Mouse (Mus musculus) thymus, adult 2 months (tissue): ENCODE measurements around the gene Cd79a. TPM values are rescaled to one million over a fixed set of nuclear protein-coding genes. Genes with fewer than 3 reads are reported as not detected.

Experiments
- DNase-seq: peaks from one replicate; pipeline ENCODE4 v3.0.0; 2021
- H3K27ac ChIP-seq: fragments of 200-500 bp; 2 replicates; pipeline ENCODE4 v1.5.1; 2012; ENCODE audit warnings: low read length, control low read depth; ENCODE audit not compliant: control insufficient read depth, insufficient read depth
- H3K27me3 ChIP-seq: fragments of 200-500 bp; 2 replicates; pipeline ENCODE4 v1.6.1; 2012; ENCODE audit warnings: mild to moderate bottlenecking, low read length, moderate library complexity, mixed read lengths; ENCODE audit not compliant: control insufficient read depth, insufficient read depth
- H3K36me3 ChIP-seq: fragments of 200-500 bp; 2 replicates; pipeline ENCODE4 v1.6.1; 2012; ENCODE audit warnings: mild to moderate bottlenecking, low read length, moderate library complexity; ENCODE audit not compliant: control insufficient read depth, insufficient read depth
- H3K4me1 ChIP-seq: fragments of 200-500 bp; replicated peaks from 2 replicates; pipeline ENCODE4 v1.6.1; 2012; ENCODE audit warnings: low read length; ENCODE audit not compliant: control insufficient read depth, insufficient read depth
- H3K4me3 ChIP-seq: fragments of 200-500 bp; 2 replicates; pipeline ENCODE4 v1.5.1; 2012; ENCODE audit warnings: mild to moderate bottlenecking, low read length, control low read depth, moderate library complexity; ENCODE audit not compliant: control insufficient read depth, insufficient read depth
- CTCF ChIP-seq: fragments of 200-500 bp; IDR thresholded peaks from 2 replicates; pipeline ENCODE4 v1.5.1; 2012; ENCODE audit warnings: mild to moderate bottlenecking, control low read depth, low read length, moderate library complexity, borderline replicate concordance; ENCODE audit not compliant: control insufficient read depth, poor library complexity, insufficient read depth; ENCODE audit errors: extremely low read depth
- POLR2A ChIP-seq: fragments of 200-500 bp; IDR thresholded peaks from 2 replicates; pipeline ENCODE4 v1.6.1; 2012; ENCODE audit warnings: mild to moderate bottlenecking, low read length, control low read depth, moderate library complexity; ENCODE audit not compliant: control insufficient read depth, poor library complexity, insufficient read depth; ENCODE audit errors: extremely low read depth
- WGBS: fragments of 180-500 bp; shearing (Covaris S2); methylation state at CpG from one replicate; pipeline ENCODE4 v1.1.7; 2018; 5-methylcytosine and 5-hydroxymethylcytosine counted together
- polyA plus RNA-seq: library from polyadenylated mRNA; depleted of rRNA; stranded (reverse); fragments of >200 nt; gene quantifications from 2 replicates; pipeline ENCODE4 v1.2.3, GENCODE M21; 2012

Cd79a gene
- polyA plus RNA-seq, 1 experiment: 38.2 TPM

DNA sequence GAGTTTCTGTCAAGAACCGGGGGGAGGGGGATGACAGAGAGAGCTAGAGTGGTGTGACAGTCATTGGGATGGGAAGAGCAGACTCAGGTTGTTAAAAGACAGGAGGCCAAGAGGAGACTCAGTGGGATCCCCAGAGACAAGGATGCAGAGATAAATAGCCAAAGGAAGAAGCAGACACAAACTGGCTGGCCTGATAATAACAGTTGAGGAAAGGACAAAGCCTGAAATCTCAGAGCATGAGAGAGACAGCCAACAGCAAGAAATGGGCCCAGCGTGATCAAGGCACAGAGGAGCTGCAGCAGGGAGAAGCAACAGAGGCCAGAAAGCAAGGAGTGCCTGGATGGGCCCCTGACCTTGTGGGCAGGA, 5.1 kb downstream of the Cd79a start:
- Histone ChIP-seq H3K36me3 (no peaks in the 10 kb centered on the region), H3K27me3 (no peaks in the 10 kb centered on the region), H3K4me3 (peak overlapping the region; percentile 91), H3K27ac (peak overlapping the region; percentile 90), H3K4me1 (peaks cover 29% of the 10 kb centered on the region)
- no peak for TF ChIP-seq POLR2A
- no peak for TF ChIP-seq CTCF
- no peak for DNase-seq
- WGBS: 47% methylated on average over 2 of the region's 2 CpGs

DNA sequence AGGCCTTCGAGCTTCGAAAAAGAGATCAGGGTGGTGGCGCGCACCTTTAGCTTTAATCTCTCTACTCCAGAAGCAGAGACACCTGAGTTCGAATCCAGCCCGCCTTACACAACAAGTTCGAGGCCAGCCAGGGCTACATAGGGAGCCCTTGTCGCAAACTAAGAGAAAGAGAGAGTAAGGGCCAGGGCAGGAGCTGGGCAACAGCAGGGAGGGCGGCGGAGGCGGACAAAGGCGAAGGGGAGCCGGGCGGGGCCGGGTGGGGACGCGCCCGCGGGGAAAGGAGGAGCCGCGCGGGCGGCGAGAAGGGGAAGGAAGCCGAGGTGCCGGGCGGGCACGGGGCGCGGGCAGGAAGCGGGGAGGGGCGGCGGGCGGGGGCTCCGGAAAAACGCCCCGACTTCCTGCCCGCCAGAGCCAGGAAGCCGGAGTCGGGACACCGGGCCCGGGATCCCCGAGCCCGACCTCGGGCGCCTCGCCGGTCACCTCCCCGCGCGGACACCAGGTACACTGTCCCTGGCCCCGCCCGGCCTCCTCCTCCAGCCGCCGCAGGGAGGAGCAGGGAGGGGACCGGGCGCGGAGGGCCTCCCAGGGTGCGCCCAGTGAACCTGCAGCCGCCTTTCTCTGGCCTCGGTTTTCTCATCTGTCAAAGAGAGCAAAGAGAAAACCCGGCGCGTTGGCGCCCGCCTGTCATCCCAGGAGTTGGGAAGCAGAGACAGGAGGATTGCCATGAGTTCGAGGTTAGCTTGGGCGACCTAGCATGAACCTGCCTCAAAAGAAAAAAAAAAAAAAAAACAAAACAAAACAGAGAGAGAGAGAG, 5.7 kb downstream of the Cd79a start, which contains the start of gene Arhgef1:
TSS of gene Arhgef1 (plus strand) at position 283 of the 814 bp plus-strand sequence.
- H3K27ac ChIP-seq: peak within 1 kb of the TSS; percentile 90
- H3K4me3 ChIP-seq: peak within 1 kb of the TSS; percentile 91
- no peaks in the 10 kb centered on the region for H3K27me3 ChIP-seq
- peak; percentile 79 for DNase-seq
- peaks cover 31% of the 10 kb centered on the region for H3K4me1 ChIP-seq
- 1% methylated on average over 57 of the region's 68 CpGs for WGBS
- peak; percentile 89 for TF ChIP-seq POLR2A
- peak; percentile 11; the same call in 1 of the 2 replicates for TF ChIP-seq CTCF
- no peaks in the 10 kb centered on the region for H3K36me3 ChIP-seq

GRCm38 (mm10) chr7:24903444-24903825, 6.3 kb downstream of the Cd79a start:
- Histone ChIP-seq H3K4me1 (peaks cover 37% of the 10 kb centered on the region), H3K4me3 (peak overlapping the region; percentile 91), H3K27me3 (no peaks in the 10 kb centered on the region), H3K27ac (peak overlapping the region; percentile 81), H3K36me3 (peaks cover 2% of the 10 kb centered on the region)
- no peak for TF ChIP-seq POLR2A
- TF ChIP-seq CTCF: no peak
- no peak for DNase-seq
- WGBS: under 1% methylated on average over 10 of the region's 10 CpGs

DNA sequence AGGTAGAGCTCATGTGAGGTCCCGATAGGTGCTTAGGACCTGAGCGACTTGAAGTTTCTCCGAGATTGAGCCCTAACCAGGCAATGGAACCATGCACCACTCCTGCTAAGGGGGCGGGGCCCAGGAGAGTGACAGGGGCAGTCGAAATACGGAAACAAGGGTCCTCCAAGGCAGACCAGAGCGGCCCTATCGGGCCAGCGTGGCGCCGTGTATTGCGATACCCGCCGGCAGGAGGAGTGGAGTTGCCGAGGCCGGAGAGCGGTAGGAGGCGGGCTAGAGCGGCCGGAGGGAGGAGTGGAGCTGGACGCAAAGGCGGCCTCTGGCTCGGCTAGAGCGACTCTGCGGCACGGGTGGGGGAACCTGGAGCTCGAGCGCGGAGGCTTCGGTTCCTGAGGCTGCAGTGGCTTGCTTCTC, 6.9 kb downstream of the Cd79a start:
- TF ChIP-seq CTCF: peak; percentile 57; the same call in 1 of the 2 replicates
- peak; percentile 52 for TF ChIP-seq POLR2A
- Histone ChIP-seq H3K4me1 (peaks cover 39% of the 10 kb centered on the region), H3K4me3 (peak overlapping the region; percentile 85), H3K36me3 (peaks cover 9% of the 10 kb centered on the region), H3K27ac (peak overlapping the region; percentile 77), H3K27me3 (no peaks in the 10 kb centered on the region)
- DNase-seq: peak; percentile 97
- WGBS: under 1% methylated on average over 29 of the region's 30 CpGs

DNA sequence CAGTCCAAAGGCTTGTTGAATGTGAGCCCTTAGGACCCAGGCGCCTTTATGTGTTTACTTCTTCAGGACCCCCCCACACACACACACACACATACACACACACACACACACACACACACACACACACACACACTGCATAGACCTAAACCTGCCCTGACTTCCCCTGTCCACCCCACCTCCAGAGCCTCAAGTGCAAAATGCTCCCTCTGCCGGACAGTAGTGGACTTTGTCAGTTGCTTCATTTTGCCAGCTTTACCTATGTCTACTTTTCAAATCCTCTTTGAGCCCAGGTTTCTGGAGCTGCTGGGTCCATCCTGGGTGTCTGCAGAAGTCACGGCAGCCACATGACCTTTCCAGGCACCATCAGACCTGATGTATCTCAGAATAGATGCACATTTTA, 7.8 kb downstream of the Cd79a start:
- Histone ChIP-seq H3K27me3 (no peaks in the 10 kb centered on the region), H3K4me1 (peaks cover 39% of the 10 kb centered on the region), H3K36me3 (peaks cover 16% of the 10 kb centered on the region), H3K27ac (peak overlapping the region; percentile 48), H3K4me3 (peak overlapping the region; percentile 10)
- 17% methylated on average over 3 of the region's 3 CpGs for WGBS
- DNase-seq: peak; percentile 59
- TF ChIP-seq POLR2A (no peak), CTCF (0 out of 2 replicates have a peak, but pooled peaks have one; percentile 21)

GRCm38 (mm10) chr7:24906551-24906950, 9.4 kb downstream of the Cd79a start:
- peak overlapping the region; percentile 53 for H3K4me3 ChIP-seq
- peak overlapping the region; percentile 97 for H3K27ac ChIP-seq
- peak; percentile 53 for DNase-seq
- H3K4me1 ChIP-seq: peaks cover 39% of the 10 kb centered on the region
- no peak for TF ChIP-seq POLR2A
- TF ChIP-seq CTCF: no peak
- peaks cover 25% of the 10 kb centered on the region for H3K36me3 ChIP-seq
- WGBS: 3% methylated on average over 6 of the region's 6 CpGs
- no peaks in the 10 kb centered on the region for H3K27me3 ChIP-seq
